Mouse (Mus musculus) midbrain, embryonic 13.5 days (tissue): ENCODE data around the gene Ksr2. TPM values are rescaled to one million over a fixed set of nuclear protein-coding genes. Genes with fewer than 3 reads are reported as not detected.
A peak's percentile ranks its signal among the peaks of the same experiment; 100 is the strongest.

Experiments used
- ATAC-seq: fragments of 200-750 bp; cut with Nextera tagmentation; 2 replicates; pipeline ENCODE4 v1.8.0; 2017; ENCODE audit warnings: mild to moderate bottlenecking, moderate TSS enrichment, moderate library complexity
- H3K27ac ChIP-seq: fragments of 300-500 bp; sonication (generic); 2 replicates; pipeline ENCODE4 v1.5.1; 2015; ENCODE audit warnings: inconsistent platforms, mild to moderate bottlenecking, moderate library complexity
- H3K27me3 ChIP-seq: fragments of 300-500 bp; sonication (generic); 2 replicates; pipeline ENCODE4 v1.6.1; 2015; ENCODE audit warnings: mild to moderate bottlenecking, inconsistent platforms
- H3K36me3 ChIP-seq: fragments of 300-500 bp; sonication (generic); 2 replicates; pipeline ENCODE4 v1.6.1; 2015; ENCODE audit warnings: mild to moderate bottlenecking, inconsistent platforms
- H3K4me1 ChIP-seq: fragments of 300-500 bp; sonication (generic); replicated peaks from 2 replicates; pipeline ENCODE4 v1.6.1; 2015; ENCODE audit warnings: inconsistent platforms
- H3K4me2 ChIP-seq: fragments of 300-500 bp; sonication (generic); replicated peaks from 2 replicates; pipeline ENCODE4 v1.6.1; 2015; ENCODE audit warnings: moderate library complexity, mild to moderate bottlenecking, inconsistent platforms
- H3K4me3 ChIP-seq: fragments of 300-500 bp; sonication (generic); replicated peaks from 2 replicates; pipeline ENCODE4 v1.5.1; 2015; ENCODE audit warnings: mild to moderate bottlenecking, inconsistent platforms
- H3K9ac ChIP-seq: fragments of 300-500 bp; sonication (generic); replicated peaks from 2 replicates; pipeline ENCODE4 v1.6.1; 2015; ENCODE audit warnings: mild to moderate bottlenecking, inconsistent platforms
- H3K9me3 ChIP-seq: fragments of 300-500 bp; sonication (generic); 2 replicates; pipeline ENCODE4 v1.6.1; 2016; ENCODE audit warnings: mild to moderate bottlenecking, inconsistent platforms
- WGBS: fragments of 180-500 bp; shearing (Covaris S2); methylation state at CpG from one replicate; pipeline ENCODE4 v1.1.7; 2015; 5-methylcytosine and 5-hydroxymethylcytosine counted together
- polyA plus RNA-seq: library from polyadenylated mRNA; unstranded; fragments of >200 nt; fragmentation: Nextera tagmentation; extraction: Ambion mirVana; gene quantifications from 2 replicates; pipeline ENCODE4 v1.2.1, GENCODE M21; 2015

The Ksr2 gene
- polyA plus RNA-seq, 1 experiment from 2014 or later = 6.9 TPM

DNA sequence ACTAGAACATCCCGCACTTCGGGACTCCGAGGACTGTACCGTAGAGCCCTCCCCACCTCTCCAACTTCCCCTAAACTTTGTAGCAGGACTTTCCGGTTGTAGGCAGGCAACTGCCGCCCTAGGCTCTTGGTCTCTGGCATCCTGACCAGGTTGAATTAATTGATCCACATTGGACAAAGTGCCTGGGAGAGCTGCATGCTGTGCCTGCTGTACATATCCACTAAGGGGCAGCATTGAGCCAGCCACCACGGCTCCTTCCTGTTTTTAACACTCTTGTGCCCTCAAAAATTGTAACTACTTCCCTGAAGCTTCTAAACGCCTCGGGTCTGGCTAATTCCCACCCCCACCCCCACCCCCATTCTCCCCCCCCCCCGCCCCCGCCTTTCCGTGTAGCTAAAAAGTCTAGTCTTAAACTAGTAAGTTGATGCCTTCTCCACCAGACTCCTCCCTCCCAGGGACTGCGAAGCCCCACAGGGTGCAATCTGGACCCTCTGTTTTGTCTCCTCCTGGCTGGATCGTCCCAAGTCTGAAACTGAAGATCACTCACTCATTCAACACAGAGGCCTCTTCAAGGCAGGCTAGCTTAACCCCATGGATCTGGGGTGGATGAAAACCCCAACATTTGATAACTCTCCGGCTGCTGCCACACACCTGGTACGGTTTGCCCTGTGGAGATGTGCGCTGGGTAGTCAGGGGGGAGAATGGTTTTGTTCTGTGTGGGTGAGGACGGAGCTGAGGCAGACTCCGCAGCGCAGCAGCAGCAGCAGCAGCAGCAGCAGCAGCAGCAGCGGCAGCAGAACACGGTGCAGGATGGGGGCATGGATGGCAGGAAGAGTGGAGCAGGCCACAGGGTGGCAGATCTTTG is 95.9 kb downstream of the Ksr2 start:
- peaks cover 7% of the 10 kb centered on the region; the same call in 1 of the 2 replicates for H3K4me1 ChIP-seq
- H3K4me2 ChIP-seq = no peak overlapping the region
- 54% methylated on average over 17 of the region's 22 CpGs for WGBS
- H3K36me3 ChIP-seq = no peaks in the 10 kb centered on the region
- no peak overlapping the region; the same call in 1 of the 2 replicates for H3K9ac ChIP-seq
- 0 out of 2 replicates have a peak, but pooled peaks have one; percentile 7 for ATAC-seq
- H3K9me3 ChIP-seq = no peaks in the 10 kb centered on the region
- H3K4me3 ChIP-seq = no peak overlapping the region
- H3K27me3 ChIP-seq = no peaks in the 10 kb centered on the region
- no peak overlapping the region for H3K27ac ChIP-seq

DNA sequence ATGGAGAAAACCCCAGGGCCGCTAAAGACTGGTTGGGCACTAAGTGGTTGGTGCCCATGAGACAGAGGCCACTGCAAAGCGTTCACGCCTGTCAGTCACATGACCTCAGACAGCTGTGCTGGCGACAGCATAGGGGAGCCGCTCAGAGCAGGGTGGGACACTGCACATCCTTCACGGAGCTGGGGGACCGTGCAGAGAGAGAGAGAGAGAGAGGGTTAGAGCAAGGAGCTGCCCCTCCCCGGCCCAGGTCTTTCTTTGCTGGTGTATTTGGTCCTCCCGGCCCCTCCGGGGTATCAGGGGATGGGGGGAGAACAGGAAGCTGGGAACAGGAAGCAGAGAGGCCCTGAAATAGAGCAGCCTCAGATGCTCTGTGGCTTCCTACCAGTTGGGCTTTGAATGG is 97.1 kb downstream of the Ksr2 start:
- Histone ChIP-seq H3K9me3 (no peaks in the 10 kb centered on the region), H3K27me3 (no peaks in the 10 kb centered on the region), H3K36me3 (no peaks in the 10 kb centered on the region), H3K27ac (no peak overlapping the region), H3K4me3 (no peak overlapping the region), H3K4me2 (no peak overlapping the region), H3K4me1 (peaks cover 7% of the 10 kb centered on the region; the same call in 1 of the 2 replicates), H3K9ac (no peak overlapping the region)
- 0 out of 2 replicates have a peak, but pooled peaks have one; percentile 27 for ATAC-seq
- WGBS = 75% methylated on average over 10 of the region's 10 CpGs

DNA sequence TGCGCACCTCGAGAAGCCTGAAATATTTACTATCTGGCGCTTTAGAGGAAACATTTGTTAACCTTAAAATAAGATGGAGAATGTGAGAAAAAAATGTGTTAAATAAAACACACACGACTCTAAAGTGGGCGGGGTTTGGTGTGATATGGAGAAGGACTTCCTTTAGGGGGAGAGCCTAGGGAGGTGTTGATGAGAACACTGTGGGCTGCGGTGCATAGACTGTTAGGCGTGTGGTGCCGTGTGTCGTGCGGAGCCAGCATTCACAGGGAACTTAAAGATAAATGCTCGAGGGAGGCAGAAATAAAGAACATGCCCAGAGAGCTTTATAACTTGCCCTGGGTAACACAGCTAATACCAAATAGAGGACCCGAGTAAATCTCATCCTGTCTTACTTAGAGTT is 101.6 kb downstream of the Ksr2 start:
- Histone ChIP-seq H3K9ac (no peak overlapping the region), H3K27me3 (no peaks in the 10 kb centered on the region), H3K4me3 (no peak overlapping the region), H3K4me2 (no peak overlapping the region), H3K27ac (no peak overlapping the region), H3K36me3 (no peaks in the 10 kb centered on the region), H3K4me1 (0 out of 2 replicates have a peak, but pooled peaks cover 3% of the 10 kb centered on the region), H3K9me3 (no peaks in the 10 kb centered on the region)
- 92% methylated on average over 12 of the region's 12 CpGs for WGBS
- no peak for ATAC-seq

DNA sequence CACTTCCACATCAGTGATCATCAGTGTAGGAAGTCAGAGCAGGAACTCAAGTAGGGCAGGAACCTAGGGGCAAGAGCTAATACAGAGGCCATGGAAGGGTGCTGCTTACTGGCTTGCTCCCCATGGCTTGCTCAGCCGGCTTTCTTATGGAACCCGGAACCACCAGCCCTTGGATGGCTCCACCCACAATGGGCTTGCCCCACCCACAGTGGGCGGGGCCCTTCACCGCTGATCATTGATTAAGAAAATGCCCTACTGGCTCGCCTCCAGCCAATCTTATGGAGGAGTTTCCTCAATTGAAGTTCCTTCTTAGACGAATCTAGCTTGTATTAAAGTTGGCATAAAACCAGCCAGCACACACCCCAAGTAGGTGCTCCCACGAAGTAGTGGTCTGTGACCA is 102.1 kb downstream of the Ksr2 start:
- H3K27me3 ChIP-seq = no peaks in the 10 kb centered on the region
- H3K9me3 ChIP-seq = no peaks in the 10 kb centered on the region
- no peak overlapping the region for H3K27ac ChIP-seq
- no peak for ATAC-seq
- no peaks in the 10 kb centered on the region for H3K36me3 ChIP-seq
- no peak overlapping the region for H3K4me2 ChIP-seq
- no peak overlapping the region for H3K9ac ChIP-seq
- 72% methylated on average over 7 of the region's 7 CpGs for WGBS
- 0 out of 2 replicates have a peak, but pooled peaks cover 3% of the 10 kb centered on the region for H3K4me1 ChIP-seq
- H3K4me3 ChIP-seq = no peak overlapping the region

DNA sequence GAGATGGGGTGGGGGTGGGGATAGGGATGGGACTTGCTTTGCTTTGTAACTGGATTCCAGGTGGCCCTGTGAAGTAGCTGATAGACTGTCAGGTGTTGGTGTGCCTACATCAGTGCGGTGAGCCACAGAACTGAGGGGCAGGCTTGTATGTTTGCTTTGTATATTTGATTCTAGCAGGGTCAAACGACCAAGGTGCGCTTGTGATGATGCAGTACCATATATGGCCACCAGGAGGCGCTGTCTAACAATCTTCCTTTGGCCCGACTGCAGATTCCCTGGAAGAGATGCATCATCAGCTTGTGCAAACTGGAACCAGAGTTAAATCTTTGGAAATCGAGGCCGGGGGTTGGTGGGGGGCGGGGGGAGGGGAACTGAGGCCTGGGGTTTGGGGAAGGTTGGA is 102.8 kb downstream of the Ksr2 start:
- Histone ChIP-seq H3K9me3 (no peaks in the 10 kb centered on the region), H3K27ac (no peak overlapping the region), H3K4me1 (0 out of 2 replicates have a peak, but pooled peaks cover 3% of the 10 kb centered on the region), H3K9ac (no peak overlapping the region), H3K27me3 (no peaks in the 10 kb centered on the region), H3K4me3 (no peak overlapping the region), H3K36me3 (no peaks in the 10 kb centered on the region), H3K4me2 (no peak overlapping the region)
- 0 out of 2 replicates have a peak, but pooled peaks have one; percentile 34 for ATAC-seq
- WGBS = 2% methylated on average over 8 of the region's 8 CpGs

DNA sequence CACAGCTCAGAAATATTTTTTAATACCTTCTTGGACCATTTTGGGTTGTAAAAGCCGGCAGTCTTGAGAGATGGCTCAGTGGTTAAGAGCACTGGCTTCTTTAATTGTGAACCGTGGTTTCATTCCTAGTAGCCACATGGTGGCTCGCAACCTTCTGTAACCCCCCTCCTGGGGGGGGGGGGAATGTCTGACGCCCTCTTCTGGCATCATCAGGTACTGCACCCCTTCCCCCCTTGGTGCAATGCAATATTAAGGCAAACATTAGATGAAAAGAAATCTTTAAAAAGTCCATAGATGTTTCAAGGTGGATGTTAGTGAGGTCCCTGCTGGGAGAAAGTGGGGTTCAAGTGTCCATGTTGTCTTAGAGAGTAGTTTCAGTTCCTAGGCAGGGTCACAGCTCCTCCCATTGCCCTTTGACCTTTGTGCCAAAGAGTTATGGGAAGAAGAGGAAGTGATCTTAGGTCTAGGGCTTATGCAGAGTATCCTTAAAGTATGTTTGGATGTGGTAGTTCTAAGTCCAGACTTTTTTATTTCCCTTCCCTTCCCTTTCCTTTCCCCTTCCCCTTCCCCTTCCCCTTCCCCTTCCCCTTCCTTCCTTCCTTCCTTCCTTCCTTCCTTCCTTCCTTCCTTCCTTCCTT is 106.2 kb downstream of the Ksr2 start:
- Histone ChIP-seq H3K27ac (no peak overlapping the region), H3K36me3 (no peaks in the 10 kb centered on the region), H3K4me1 (no peaks in the 10 kb centered on the region), H3K9ac (no peak overlapping the region), H3K4me3 (no peak overlapping the region), H3K4me2 (no peak overlapping the region), H3K9me3 (no peaks in the 10 kb centered on the region), H3K27me3 (no peaks in the 10 kb centered on the region)
- WGBS = 42% methylated on average over 4 of the region's 4 CpGs
- ATAC-seq = no peak

DNA sequence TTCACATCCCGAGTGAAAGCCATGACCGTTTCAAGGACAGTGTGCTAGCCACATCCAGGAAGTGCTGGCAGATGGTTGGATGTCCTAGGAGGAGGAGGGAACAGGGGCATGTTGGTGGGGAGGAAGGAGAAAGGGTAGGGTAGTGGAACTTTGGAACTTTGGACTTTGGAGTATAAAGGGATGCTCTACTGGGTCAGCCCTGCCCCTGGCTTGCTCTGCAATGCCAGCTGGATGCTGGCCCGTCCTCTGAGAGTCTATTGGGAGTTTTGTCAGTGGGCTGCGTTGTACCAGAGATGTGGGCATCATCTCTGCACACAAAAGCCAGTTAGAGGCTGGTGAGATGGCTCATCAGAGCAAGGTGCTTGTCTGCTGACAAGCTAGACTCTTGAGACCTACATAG is 107.4 kb downstream of the Ksr2 start:
- Histone ChIP-seq H3K36me3 (no peaks in the 10 kb centered on the region), H3K9me3 (no peaks in the 10 kb centered on the region), H3K4me1 (no peaks in the 10 kb centered on the region), H3K27me3 (no peaks in the 10 kb centered on the region), H3K9ac (no peak overlapping the region), H3K4me3 (no peak overlapping the region), H3K4me2 (no peak overlapping the region), H3K27ac (no peak overlapping the region)
- 81% methylated on average over 4 of the region's 4 CpGs for WGBS
- no peak for ATAC-seq

DNA sequence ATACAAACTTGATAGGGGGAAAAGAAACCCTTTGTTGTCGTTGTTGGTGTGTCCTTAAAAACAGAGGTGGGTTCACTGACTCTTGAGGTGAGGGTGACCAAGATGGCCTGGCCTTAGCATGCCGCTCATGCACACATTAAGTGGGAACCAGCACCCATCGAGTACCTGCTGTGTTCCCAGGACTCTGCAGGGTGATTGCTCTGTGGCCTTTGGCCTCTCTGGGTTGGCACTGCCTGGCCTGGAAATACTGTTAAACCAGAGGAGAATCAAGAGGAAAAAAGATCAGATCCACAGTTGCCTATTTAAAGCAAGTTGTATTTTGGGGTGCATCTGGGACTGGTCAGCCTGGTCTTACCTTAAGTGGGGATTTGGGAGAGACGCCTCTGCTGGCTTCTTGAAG is 107.9 kb downstream of the Ksr2 start:
- H3K36me3 ChIP-seq = no peaks in the 10 kb centered on the region
- no peak overlapping the region for H3K4me3 ChIP-seq
- no peak for ATAC-seq
- no peak overlapping the region for H3K27ac ChIP-seq
- H3K4me2 ChIP-seq = no peak overlapping the region
- 93% methylated on average over 4 of the region's 4 CpGs for WGBS
- H3K4me1 ChIP-seq = no peaks in the 10 kb centered on the region
- no peaks in the 10 kb centered on the region for H3K27me3 ChIP-seq
- H3K9ac ChIP-seq = no peak overlapping the region
- no peaks in the 10 kb centered on the region for H3K9me3 ChIP-seq

DNA sequence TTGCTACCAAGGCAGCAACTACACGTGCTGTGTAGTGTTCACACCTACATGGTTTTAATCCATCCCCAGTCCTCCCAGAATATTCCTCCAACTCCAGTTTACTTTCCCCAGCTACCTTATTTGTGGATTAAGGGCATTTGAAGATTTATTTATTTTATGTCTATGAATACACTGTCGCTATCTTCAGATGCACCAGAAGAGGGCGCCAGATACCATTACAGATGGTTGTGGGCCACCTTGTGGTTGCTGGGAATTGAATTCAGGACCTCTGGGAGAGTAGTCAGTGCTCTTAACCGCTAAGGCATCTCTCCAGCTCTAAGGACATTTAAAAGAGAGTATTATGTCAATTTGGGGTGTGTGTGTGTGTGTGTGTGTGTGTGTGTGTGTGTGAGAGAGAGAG is 108.7 kb downstream of the Ksr2 start:
- WGBS = 64% methylated on average over 4 of the region's 4 CpGs
- no peaks in the 10 kb centered on the region for H3K36me3 ChIP-seq
- no peak overlapping the region for H3K9ac ChIP-seq
- no peaks in the 10 kb centered on the region for H3K27me3 ChIP-seq
- no peaks in the 10 kb centered on the region for H3K4me1 ChIP-seq
- H3K4me3 ChIP-seq = no peak overlapping the region
- no peak overlapping the region for H3K4me2 ChIP-seq
- ATAC-seq = no peak
- H3K9me3 ChIP-seq = no peaks in the 10 kb centered on the region
- H3K27ac ChIP-seq = no peak overlapping the region

DNA sequence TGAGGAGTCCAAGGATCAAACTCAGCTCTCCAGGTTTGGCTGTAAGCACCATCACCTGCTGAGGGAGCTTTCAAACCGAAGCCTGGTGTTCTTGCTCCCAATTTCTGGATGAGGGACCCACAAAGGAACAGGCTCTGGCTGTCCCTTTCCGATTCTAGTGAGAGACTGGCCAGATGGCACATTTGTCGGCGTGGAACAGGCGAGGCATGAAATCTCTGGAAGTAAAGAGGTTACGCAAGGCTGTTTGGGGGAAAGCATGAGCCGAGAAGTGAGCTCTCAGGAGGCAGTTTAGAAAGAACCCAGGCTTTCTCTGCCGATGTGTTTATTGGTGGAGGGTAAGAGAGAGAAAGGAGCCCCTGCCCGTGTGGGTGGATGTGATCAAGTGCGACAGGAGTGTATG is 109.2 kb downstream of the Ksr2 start:
- Histone ChIP-seq H3K36me3 (no peaks in the 10 kb centered on the region), H3K4me2 (no peak overlapping the region), H3K9me3 (no peaks in the 10 kb centered on the region), H3K4me3 (no peak overlapping the region), H3K9ac (no peak overlapping the region), H3K27me3 (no peaks in the 10 kb centered on the region), H3K4me1 (no peaks in the 10 kb centered on the region), H3K27ac (no peak overlapping the region)
- ATAC-seq = no peak
- 75% methylated on average over 10 of the region's 10 CpGs for WGBS

DNA sequence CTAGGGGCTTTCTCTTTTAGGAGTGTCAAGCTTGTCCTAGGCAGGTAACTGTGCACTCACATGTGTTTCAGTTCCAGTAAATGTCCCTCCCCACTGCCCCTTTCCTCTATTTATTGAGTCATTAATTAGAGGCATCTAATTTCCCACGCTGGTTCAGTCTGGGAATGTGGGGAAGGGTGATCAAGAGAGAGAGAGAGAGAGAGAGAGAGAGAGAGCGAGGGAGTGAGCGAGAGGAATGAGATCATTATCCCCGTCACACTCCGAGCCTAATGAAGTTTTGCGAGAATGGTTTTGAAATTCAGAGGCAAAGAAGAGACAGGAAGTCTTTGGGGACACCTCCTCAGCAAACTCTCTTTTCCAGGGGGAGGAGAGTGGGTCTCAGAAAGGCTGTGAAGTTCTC is 117.2 kb downstream of the Ksr2 start:
- Histone ChIP-seq H3K27me3 (0 out of 2 replicates have a peak, but pooled peaks cover 13% of the 10 kb centered on the region), H3K4me3 (no peak overlapping the region), H3K4me2 (no peak overlapping the region), H3K36me3 (no peaks in the 10 kb centered on the region), H3K4me1 (peaks cover 9% of the 10 kb centered on the region), H3K27ac (no peak overlapping the region), H3K9me3 (no peaks in the 10 kb centered on the region), H3K9ac (no peak overlapping the region)
- ATAC-seq = no peak
- WGBS = 52% methylated on average over 6 of the region's 6 CpGs

DNA sequence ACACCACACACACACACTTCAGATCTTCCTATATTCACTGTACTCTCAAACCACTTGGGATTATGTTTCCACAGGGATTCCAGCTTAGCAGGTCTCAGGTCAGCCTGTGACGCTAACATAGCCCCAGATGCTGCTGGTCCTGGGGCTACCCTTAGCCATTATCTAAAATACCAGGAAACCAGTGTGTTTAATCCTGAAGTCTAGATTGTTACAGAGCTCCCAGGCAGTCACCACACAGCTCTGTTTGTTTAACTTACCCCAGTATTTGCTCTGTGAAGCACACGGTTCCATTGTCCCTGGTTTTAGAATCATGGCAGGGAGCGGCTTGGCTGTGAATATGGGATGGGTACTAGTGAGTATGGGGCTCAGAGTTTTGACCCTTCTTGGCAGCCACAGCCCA is 125.4 kb downstream of the Ksr2 start:
- Histone ChIP-seq H3K27ac (no peak overlapping the region), H3K9ac (no peak overlapping the region), H3K36me3 (peaks cover 7% of the 10 kb centered on the region; the same call in 1 of the 2 replicates), H3K4me2 (no peak overlapping the region), H3K9me3 (no peaks in the 10 kb centered on the region), H3K4me3 (no peak overlapping the region), H3K4me1 (0 out of 2 replicates have a peak, but pooled peaks cover 6% of the 10 kb centered on the region), H3K27me3 (no peaks in the 10 kb centered on the region)
- no peak for ATAC-seq
- WGBS = 71% methylated on average over 3 of the region's 3 CpGs
